Mouse (Mus musculus) hindlimb bud, embryonic 11.5 days (tissue): Measurements from ENCODE around the gene Pik3r2.

Source experiments
- DNase-seq: peaks from one replicate; pipeline ENCODE4 v3.0.0-alpha.2; 2012; ENCODE audit warnings: low read depth, low spot score; ENCODE audit errors: extremely low spot score

The Pik3r2 gene

DNA sequence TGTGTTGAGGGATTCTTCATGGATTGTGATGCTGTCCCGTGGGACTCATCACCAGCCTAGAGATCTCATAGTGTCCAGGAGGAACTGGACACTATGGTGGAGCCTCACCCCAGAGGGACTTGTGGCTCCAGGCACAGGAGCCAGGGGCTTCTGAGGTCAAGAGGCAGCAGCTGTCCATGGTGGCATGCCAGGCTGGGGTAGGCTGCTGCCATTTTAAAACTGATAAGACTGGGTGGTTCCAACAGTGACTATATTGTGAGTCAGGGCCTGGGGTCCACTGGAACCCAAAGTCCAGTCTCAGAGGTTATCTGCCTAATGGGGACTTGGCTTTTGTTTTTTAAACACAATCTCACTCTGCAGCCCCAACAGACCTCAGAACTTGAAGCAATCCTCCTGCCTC lies 25.3 kb upstream of the Pik3r2 start:
- no peak for DNase-seq

DNA sequence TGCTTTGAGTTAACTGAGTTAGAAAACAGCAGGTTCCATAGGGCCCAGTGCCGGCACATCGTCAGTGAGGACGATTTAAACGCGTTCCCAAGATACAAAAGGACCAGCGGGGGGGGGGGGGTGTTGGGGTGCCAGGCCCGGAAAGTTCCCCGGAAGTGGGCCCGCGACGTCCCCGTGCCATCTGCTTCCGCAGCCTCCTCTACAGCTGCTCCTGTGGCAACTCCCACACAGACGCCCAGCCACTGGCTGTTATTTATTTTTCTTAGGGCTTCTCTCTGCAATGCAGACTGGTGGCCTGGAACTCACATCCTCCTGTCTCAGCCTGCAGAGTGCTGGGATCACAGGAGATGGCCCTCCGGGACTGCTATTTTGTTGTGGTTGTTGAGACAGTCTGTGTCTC lies 24.6 kb upstream of the Pik3r2 start:
- DNase-seq = no peak

DNA sequence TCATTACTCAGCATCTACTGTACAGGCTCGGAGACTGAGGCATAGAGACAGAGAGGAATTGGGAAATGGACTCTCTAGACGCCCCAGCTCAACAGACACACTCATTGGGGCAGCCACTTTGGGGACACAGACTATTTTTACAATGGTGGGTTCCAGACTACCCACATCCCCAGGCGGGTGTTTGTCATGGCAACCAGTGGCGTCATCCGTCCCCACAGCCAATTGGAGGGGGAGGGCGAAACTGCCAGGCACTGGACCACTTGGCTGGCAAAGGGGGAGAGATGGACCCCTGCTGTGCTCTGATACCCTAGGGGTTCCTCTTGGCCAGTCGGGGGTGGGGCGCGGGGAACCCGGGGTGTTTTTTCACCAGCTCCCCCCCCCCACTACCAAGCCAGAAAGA lies 24.1 kb upstream of the Pik3r2 start:
- no peak for DNase-seq

DNA sequence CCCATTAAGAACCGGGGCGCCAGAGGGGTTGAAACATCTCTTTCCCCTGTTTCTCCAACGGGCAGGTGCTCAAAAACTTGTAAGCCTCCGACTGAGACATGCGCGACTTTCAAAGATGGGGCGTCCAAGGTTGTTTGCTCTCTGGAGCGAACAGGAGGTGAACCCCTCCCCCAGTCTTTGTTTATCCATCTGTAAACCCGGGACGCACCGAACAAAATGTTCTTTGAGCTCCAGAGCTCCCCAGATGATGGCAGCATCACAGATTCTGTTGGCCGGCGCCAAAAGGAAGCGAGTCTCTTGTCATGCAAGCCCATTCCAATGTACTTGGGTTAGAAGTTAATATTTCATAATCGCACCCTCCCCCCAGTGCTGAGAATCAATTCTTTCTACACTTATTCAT lies 21.8 kb upstream of the Pik3r2 start:
- DNase-seq = no peak

DNA sequence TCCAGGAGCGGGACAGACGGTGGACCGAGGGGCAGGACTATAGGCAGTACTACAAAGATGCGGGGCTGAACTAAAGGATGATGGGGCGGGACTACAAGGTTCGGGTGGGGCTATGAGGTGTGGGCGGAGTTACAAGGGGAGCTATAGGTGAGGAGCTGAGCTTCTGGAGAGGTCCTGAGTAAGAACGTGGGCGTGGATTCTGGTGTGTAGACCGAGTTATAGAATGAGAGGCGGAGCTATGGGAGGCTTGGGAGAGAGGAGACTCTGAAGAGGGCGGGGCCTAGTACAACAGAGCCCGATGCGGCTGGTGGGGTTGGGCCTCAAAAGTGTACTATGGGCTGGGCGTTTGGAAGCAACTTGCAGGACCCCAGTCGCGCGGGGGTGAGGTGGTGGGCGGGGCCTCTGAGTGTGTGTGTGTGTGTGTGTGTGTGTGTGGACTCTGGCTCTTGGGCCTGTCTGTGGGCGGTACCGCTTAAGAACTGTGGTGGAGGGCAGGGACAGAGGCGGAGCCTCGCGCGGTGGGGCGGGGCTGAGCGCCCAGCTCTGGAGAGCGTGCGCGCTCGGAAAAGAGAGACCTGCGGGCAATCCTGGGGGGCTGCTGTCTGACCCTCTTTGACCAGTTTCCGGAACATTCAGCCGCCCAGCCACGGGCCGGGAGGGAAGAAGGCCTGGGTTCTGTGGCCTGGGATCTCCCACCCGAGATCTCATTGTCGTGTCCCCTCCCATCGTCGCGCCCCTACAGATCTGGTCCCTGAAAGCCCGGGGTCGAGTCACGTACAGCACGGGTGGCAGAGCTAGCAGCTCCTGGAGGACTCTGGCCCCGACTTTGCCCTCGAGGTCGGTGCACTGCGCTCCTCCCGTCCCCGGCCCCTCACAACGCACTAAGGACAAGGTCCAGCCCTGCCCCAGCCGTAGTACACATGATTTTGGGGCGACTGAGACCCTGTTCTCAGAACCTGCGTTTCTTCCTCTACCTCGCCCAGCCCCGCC lies 20.9 kb upstream of the Pik3r2 start:
- DNase-seq = peak; percentile 79

DNA sequence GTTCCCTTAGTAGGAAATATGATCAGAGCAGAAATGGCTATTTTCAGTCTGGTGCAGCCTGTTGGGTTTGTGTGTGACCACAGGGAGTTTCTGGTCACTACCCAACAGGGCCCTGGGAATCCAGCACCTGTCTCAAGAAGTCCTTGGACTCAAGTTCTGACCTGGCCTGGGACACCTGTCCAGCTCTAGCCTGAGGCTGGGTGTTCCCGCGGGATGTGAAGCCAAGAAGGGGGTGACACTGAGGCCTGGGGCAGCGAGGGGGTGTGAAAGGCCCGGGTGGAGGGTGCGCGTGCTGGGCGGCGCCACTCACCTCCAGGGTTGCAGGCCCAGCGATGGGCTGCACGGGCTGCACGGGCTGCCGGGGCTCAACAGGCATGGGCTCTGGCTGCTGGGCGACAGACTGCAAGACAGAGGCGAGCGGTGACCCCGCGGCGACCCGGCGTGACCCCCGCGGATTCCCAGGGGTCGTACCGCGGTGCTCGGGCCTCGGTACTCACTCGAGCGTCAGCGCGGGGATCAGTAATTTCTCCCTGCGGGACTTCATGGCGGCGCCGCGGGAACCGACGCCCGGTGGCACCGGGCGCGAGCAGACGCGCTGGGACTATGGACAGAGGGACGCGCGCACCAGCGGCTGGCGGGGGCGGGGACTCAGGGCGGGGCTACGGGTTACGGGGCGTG lies 20.0 kb upstream of the Pik3r2 start:
- no peak for DNase-seq

DNA sequence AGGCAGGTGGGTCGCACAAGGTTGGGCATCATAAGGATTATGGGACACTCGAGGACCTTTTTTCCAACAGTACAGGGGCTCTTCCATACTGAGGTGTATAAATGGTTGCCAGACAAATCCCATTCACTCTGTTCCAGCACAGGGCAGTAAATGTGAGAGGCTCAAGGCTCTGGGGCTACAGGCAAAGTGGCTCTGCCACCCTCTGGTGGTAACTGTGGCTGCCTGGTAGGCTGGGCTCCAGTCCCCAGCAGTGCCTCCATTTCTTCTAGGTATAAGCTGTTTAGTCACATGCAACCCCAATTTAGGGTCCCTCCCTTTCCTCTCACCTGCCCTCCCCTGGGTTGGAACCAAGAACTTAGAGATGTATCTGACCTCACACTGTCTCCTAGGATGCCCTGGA lies 18.9 kb upstream of the Pik3r2 start:
- no peak for DNase-seq

DNA sequence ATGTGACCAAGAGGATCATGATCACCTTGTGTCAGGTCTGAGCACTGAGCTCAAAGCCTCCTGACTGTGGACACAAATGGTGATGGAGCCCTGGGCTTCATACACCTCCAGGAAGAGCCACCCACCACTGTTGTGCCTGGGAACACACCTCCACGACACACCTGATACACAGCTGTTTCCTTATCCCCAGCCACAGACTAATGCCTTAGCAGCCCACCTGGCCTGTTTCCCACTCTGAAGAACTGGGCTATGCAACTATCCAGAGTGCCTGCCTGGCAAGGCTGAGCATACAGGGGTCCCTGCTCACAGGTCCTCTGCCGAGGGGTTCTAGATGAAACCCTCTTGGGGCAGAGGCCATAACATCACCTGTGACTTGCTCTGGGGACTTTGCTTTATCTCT lies 17.7 kb upstream of the Pik3r2 start:
- DNase-seq = no peak

DNA sequence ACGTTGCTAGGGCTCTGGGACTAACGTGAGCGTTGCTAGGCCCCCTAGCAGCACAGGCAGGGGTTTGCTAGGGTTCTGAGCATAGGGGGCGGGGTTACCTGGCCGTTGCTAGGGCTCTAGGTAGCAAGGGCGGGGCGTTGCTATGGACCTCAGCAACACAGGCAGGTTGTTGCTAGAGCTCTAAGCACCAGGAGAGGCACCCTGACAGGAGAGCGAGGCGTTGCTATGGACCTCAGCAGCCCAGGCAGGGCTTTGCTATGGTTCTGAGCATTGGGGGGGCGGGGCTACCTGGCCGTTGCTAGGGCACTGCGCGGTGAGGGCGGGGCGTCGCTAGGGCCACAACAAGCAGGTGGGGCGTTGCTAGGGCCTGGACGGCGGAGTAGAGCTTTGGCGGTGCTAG lies 16.2 kb upstream of the Pik3r2 start:
- no peak for DNase-seq

DNA sequence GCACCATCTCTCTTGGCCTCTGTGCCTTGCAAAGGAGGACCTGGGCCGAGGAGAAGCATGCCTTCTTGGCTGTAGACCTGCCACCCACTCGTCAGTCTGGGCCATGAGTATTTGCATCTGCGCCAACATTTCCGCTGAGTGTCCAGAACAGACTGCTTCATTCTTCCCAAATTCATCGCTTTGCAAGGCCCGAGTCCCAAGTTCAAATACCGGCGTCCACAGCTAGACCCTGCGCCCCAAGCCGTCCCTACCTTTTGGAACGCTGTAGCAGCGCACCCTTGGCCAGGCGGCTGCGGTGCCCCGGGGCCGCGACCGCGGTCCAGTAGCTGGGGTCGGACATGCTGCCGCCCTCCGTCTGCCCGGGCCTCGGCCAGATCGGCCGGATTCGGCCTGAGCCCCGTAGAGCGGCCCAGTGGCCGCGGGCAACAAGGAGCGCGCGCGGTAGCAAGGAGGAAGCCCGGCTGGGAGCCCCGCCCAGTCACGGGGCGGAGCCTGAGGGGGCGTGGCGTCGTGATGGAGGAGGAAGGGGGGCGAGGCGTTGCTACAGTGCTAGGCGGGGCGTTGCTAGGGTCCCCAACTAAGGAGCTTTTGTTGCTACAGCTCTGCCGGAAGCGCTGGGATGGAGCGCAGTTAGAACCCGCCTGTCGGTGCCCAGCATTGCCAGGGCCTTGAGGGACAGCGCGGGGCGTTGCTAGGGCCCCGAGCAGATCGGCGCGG lies 15.6 kb upstream of the Pik3r2 start:
- DNase-seq = peak; percentile 71

DNA sequence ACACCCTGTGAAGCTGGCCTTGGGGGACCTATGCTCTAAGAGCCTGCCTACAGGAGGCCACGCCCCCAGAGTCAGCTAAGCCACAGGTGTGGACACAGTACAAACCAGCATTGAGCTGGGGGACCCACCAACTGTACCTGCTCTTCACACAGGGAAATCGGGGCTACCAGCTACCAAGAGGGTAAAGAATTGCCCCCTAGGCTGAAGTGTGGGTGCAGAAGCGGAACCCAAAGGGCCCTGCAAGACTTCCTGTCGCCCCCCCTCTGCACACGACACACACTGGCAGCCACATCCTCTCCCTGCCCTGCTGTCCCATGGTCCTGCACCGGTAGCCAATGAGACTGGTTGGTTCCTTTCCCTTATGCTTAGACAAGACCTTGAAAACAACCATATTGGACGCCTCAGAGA lies 14.8 kb upstream of the Pik3r2 start:
- DNase-seq = no peak

DNA sequence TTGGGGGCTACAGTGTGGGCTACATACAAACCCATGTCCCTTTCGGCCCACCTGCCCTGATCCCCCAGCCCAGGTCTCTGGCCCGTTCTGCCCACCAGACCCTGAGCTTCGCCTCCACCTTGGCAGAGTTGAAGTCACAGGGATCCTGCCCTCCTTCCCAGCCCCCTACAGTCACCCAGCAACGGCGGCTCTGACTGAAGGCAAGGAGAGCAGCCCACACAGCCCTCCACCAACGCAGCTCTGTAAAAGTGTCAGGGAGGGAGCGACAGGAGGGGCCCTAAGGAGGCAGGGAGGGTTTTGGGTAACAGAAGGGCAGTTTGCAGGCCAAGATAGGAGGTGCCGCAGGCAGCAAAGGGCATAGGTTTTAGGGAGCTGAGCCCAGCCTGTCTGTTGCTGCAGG lies 14.3 kb upstream of the Pik3r2 start:
- DNase-seq = no peak

DNA sequence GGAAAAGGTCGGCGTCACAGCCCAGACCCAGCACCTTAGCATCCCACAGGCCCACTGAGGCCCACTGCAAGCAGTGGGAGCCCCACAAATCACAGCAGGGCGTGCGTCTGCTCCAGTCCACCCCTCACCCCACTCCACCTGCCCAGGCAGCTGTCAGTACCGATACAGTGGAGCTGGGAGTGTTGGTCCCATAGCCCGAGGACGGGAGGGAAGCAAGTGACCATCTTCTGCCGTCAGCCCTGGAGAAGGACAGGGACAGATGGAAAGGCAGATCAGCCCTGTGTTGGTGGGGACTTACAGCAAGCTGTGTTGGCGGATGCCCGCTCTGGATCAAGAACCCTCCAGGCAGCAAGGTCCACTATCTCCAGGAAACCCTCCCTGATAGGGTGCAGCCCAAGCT lies 12.5 kb upstream of the Pik3r2 start:
- DNase-seq = no peak

DNA sequence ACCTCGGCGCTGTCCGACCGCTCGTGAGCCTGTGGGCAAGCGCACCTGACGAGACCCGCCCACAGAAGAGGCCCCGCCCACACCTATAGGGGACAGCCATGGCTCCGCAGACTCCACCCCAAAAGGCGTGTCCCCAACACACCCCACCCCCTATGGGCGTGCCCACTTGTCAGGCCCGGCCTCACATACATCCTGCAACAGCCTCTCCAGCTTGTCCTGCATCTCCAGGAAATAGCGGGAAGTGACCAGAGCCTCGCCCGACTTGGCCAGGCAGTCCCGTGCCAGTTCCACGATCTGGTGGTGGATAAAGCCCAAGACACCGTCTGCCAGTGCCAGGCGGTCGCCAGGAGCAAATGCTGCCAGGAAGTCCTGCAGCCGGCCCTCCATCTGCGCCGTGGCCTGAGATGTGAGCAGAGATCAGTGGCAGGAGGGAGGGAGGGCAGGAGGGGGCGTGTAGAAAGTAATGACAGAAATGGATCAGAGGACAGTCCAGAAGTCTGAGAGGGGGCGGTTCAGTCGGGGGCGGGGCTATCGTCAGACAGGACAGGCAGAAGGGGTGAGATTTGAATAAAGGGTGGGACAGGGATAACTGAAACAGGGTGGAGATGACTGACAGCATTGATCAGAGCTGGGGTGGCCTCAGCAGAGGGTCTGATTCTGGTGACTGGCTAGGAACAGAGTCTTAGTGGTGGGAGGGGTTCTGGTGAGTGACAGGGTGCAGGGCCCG lies 11.6 kb upstream of the Pik3r2 start:
- DNase-seq = no peak

DNA sequence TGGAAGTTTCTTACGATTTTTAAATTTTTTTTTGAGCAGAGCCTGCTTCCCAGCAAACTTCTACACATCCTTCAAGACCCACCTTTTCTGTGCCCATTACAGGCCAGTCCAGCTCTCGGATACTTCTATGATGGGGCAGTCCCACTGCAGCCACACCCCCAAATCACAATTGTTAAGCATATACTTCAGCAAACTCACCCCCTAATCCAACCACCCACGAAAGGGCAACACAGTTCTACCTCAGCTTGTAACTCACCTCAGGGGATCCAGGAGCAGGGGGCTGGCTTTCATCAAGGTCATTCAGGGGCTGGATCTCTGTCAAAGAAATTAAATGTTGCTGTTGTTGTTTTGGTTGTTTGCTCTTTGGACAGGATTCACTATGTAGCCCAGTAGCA lies 10.5 kb upstream of the Pik3r2 start:
- no peak for DNase-seq

DNA sequence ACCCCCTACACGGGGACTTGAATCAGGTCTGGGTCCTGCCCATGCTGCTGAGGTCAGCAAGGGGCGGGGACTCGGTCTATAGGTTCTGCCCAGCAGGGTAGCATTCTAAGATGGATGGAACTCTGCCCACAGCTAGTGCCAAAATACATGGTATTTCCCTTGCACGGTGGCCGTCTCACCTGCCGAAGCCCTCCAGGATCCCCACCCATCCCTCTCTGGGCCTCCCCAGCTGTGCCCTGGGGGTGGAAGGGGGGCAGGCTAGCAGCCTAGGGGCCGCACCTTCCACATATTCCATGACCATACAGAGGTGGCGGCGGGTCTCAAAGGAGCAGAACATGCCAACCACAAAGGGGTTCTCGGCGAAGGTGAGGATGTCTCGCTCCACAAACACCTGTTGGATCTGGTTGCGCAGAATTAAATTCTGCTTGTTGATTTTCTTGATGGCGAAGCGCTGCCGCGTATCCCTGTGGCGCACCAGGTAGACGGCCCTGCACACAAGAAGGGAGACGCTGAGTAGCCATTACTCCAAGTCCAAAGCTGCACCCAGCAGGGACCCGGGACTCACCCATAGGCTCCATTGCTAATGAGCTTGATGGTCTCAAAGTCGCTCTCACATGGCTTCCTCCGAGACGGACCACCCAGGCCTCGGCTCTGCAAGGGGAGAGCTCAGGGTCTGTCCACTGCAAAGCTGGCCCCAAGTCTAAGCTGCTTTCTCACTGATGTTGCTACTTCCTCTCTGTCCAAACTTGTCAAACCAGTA lies 10.0 kb upstream of the Pik3r2 start:
- DNase-seq = no peak

DNA sequence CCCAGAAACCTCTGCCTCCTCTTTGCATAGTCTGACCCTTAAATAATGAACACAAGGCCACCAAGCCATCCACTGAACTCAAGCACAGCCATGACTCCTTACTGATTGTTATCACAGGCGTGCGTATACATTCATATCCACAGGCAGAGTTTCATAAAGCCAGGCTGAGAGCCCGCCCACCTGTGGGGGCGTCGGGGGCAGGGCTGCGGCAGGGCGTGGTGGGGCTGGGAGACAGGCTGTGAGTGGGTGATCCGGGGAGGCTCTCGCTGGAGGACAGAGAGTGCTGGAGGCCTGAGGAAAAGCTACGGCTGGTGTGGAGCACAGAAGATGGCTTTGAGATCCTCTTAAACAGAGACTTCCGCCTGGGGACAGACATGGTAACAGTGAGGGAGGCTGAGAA lies 3.6 kb upstream of the Pik3r2 start:
- no peak for DNase-seq

DNA sequence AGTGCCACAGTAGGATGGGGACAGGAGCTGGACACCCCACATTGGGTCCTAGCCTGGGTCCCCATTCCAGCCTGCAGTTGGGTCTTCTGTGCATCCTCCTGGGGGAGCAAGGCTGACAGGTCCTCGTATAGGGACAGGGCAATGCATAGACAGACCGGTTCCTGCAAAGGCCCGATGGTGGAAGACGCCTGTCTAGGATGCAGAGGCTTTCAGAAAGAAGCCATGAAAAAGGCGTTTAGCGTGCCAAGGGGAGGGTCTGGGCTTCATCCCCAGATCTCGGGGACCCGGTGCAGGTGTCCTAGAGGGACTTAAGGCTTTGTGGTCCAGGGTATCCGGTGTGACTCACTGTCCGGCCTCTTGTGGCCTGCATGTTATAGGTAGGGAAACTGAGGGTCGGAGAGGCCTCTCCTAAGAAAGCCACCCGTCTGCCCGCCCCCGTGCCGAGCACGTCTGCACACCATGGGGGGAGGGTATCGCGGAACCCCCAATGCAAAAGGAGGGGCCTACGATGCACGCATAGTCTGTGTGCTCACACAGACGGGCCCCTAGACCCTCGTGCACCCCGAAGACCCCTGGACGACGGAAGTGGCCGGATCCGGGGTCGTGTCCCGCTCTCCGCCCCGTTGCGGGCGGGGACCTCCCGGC lies 540 bp downstream of the Pik3r2 start:
- DNase-seq = no peak

DNA sequence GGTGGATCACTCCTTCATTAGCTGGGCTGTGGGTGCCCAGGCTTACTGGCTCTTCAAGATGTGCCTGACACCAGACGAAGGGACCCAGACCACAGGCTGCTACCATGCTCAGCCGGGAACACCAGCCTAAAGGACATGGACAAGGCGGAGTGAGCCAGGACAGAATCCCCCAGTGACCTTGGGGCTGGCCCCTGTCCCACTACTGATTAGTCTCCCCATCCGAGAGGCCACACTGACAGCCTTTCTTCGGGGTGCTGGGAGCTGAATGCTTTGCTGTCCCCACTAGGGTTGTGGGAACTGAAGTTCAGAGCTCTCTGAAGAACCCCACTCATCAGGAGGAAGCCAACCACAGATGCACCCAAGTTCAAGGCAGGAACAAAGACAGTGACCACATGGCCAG lies 1.3 kb downstream of the Pik3r2 start:
- no peak for DNase-seq

DNA sequence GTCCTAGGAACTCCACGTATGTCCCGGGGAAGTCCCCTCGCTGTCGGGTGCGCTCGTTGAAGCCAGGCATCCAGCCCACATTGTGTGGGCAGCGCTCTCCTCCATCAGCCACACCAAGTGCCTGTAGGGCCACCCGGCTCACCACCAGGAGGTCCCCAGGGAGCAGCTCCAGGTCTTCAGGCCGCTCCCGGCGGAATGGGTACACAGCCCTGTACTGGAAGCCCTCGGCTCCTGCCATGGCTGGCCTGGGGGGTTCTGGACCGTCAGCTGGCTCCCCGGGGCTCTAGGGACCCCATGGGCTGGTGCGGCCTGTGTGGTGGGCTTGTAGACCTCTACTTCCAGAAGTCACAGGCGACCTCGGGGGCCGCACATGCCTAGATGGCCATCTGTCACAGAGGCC lies 1.8 kb downstream of the Pik3r2 start:
- no peak for DNase-seq
